Mouse (Mus musculus): ENCODE results near the gene Etfb. TPM values are rescaled to one million over a fixed set of nuclear protein-coding genes. Genes with fewer than 3 reads are reported as not detected.
A peak's percentile ranks its signal among the peaks of the same experiment; 100 is the strongest.
"Not testable (repeated sequence)": the region's sequence is repeated elsewhere in the genome, so short reads cannot be mapped to it uniquely, and the experiment has no call there.

Etfb gene
- polyA plus RNA-seq (2015; fragmentation: Nextera tagmentation; extraction: Ambion mirVana): 129 and 182 TPM in 2 replicates

DNA sequence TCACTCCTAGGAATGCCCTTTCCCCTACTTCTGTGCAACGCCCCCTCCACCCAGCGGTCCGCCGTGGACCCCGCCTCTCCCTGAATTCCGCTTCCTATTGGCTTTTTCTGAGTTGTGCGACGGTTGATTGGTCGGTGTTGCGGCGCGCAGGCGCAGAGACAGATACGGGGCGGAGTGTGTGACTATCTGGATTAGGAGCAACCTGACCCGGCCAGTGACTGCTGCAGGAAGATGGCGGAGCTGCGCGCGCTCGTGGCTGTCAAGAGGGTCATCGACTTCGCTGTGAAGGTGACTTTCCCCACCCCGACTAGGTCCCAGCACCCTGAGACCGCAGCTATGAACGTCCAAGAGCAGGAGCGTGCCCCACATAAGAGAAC is at the start of gene Etfb, which contains the start of gene Gm45233:
Gene Etfb, plus strand, starts transcription at position 167 of the 377 bp plus-strand sequence.
Gene Gm45233, plus strand, starts transcription at position 212 of the 377 bp plus-strand sequence.
- Histone ChIP-seq H3K27me3 (replicated peaks) (no peaks in the 10 kb centered on the region), H3K9ac (replicated peaks) (peak within 1 kb of the TSS; percentile 67), H3K27ac (replicated peaks) (peak within 1 kb of the TSS; percentile 93), H3K4me1 (peaks cover 30% of the 10 kb centered on the region), H3K36me3 (no peaks in the 10 kb centered on the region), H3K4me2 (peak within 1 kb of the TSS; percentile 77), H3K9me3 (replicated peaks) (no peaks in the 10 kb centered on the region), H3K4me3 (replicated peaks) (peak within 1 kb of the TSS; percentile 52)
- ATAC-seq (ENCODE audit: low FRiP score): peak; percentile 98
- under 1% methylated on average over 27 of the region's 27 CpGs for WGBS

DNA sequence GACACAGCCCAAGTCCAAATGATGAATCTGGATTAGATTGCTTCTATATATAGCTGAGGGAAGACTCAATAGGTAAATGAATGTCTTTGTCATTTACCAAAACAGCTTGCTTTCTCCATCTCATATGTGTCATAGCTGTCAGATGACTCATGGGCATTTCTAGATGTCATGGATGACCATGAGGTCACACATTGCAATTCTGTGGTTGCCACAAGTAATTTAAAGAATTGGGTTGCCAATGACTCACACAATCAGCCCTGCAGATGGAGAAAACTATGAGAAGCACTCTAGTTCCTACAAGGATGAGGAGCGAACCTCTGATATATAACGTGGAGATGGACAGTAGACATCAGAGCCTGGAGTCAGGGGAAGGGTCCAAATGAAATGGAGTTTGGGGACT is 44.4 kb upstream of the Etfb start:
- WGBS: 91% methylated on average over 2 of the region's 2 CpGs
- no peak overlapping the region for H3K9ac ChIP-seq (replicated peaks)
- no peaks in the 10 kb centered on the region for H3K9me3 ChIP-seq (replicated peaks)
- no peaks in the 10 kb centered on the region for H3K27me3 ChIP-seq (replicated peaks)
- no peak overlapping the region for H3K27ac ChIP-seq (replicated peaks)
- no peak overlapping the region for H3K4me3 ChIP-seq (replicated peaks)
- no peaks in the 10 kb centered on the region for H3K4me1 ChIP-seq
- H3K4me2 ChIP-seq: no peak overlapping the region
- no peaks in the 10 kb centered on the region for H3K36me3 ChIP-seq
- ATAC-seq (ENCODE audit: low FRiP score): no peak

DNA sequence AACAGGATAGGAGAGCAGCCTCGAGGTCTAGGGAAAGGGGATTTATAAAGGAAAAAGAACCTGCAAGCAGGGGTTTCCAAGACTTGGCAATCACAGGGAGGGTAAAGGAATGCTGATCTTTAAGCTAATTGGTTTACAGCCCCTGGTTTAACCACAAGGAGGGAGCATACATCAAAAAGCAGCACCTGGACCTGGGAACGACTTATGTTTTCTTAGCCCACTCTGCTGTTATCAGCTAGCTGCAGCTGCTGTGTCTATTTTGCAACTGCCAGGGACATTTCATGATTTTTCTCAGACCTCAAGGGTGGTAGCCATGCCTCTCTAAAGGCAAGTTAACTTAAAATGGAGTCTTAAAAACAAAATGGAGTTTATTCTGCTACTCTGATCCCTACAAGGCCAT is 41.2 kb upstream of the Etfb start:
- H3K4me3 ChIP-seq (replicated peaks): no peak overlapping the region
- H3K9me3 ChIP-seq (replicated peaks): no peaks in the 10 kb centered on the region
- no peaks in the 10 kb centered on the region for H3K27me3 ChIP-seq (replicated peaks)
- H3K4me1 ChIP-seq: no peaks in the 10 kb centered on the region
- ATAC-seq (ENCODE audit: low FRiP score): no peak
- H3K27ac ChIP-seq (replicated peaks): no peak overlapping the region
- WGBS: 11% methylated on average over 2 of the region's 2 CpGs
- no peak overlapping the region for H3K4me2 ChIP-seq
- H3K9ac ChIP-seq (replicated peaks): no peak overlapping the region
- H3K36me3 ChIP-seq: no peaks in the 10 kb centered on the region

DNA sequence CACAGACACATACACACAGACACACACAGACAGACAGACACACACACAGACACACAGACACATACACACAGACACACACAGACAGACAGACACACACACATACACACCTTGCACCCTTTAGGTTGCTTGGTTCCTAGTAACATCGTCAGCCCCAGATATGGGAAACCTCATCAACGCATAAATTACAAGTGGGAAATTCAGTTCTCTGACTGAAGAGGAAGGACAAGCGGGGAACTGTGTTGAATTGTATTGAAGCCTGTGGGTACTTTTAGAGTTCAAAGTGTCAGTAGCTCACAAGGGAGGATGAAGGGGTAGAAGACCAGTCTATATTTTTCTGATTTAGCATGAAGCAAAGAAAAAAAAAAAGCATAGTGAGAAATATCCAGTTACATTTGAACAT is 36.3 kb upstream of the Etfb start:
- no peak overlapping the region for H3K4me2 ChIP-seq
- no peaks in the 10 kb centered on the region for H3K36me3 ChIP-seq
- WGBS: 91% methylated on average over 3 of the region's 3 CpGs
- no peaks in the 10 kb centered on the region for H3K27me3 ChIP-seq (replicated peaks)
- H3K4me3 ChIP-seq (replicated peaks): no peak overlapping the region
- no peaks in the 10 kb centered on the region for H3K9me3 ChIP-seq (replicated peaks)
- no peaks in the 10 kb centered on the region for H3K4me1 ChIP-seq
- no peak for ATAC-seq (ENCODE audit: low FRiP score)
- H3K27ac ChIP-seq (replicated peaks): no peak overlapping the region
- no peak overlapping the region for H3K9ac ChIP-seq (replicated peaks)

DNA sequence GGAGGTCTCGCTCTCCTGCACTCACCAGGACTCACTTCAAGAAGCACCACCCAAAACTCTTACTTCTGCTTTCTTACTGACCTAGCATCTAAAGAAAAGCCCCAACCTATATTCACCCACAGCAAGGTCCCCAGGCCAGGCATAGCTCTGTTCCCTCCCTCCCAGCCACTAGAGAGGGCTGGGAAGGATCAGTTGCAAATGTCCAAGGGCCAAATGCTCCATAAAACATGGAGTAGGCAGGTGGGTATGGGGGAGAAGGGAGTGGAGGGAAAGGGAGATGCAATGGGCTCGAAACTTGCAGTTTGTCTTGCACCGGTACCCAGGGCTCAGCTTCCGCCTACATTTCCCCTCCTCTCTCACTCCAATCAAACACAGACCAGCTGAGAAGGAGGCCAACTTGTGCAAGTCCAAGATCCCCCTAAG is 35.7 kb upstream of the Etfb start, which contains the start of gene Siglecg:
Gene Siglecg, plus strand, starts transcription at position 74 of the 423 bp plus-strand sequence.
- no peaks in the 10 kb centered on the region for H3K9me3 ChIP-seq (replicated peaks)
- no peak within 1 kb of the TSS for H3K9ac ChIP-seq (replicated peaks)
- H3K4me1 ChIP-seq: no peaks in the 10 kb centered on the region
- H3K4me3 ChIP-seq (replicated peaks): no peak within 1 kb of the TSS
- H3K27me3 ChIP-seq (replicated peaks): no peaks in the 10 kb centered on the region
- WGBS: 90% methylated on average over 4 of the region's 4 CpGs
- no peak within 1 kb of the TSS for H3K4me2 ChIP-seq
- ATAC-seq (ENCODE audit: low FRiP score): no peak
- no peaks in the 10 kb centered on the region for H3K36me3 ChIP-seq
- no peak within 1 kb of the TSS for H3K27ac ChIP-seq (replicated peaks)

DNA sequence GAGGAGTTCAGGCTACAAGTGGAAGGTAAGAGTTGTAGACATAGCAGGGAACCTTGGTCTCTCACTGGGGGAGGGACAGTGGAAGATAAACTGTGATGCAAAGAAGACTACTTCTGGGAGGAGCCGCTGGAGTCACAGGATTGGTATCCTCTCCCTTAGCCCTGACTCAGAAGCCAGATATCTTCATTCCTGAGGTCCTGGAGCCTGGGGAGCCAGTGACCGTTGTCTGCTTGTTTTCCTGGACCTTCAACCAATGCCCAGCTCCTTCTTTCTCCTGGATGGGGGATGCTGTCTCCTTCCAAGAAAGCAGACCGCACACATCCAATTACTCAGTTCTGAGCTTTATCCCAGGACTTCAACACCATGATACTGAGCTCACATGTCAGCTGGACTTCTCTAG is 34.8 kb upstream of the Etfb start:
- no peak overlapping the region for H3K9ac ChIP-seq (replicated peaks)
- no peak for ATAC-seq (ENCODE audit: low FRiP score)
- H3K27me3 ChIP-seq (replicated peaks): no peaks in the 10 kb centered on the region
- 81% methylated on average over 3 of the region's 3 CpGs for WGBS
- H3K27ac ChIP-seq (replicated peaks): no peak overlapping the region
- no peak overlapping the region for H3K4me2 ChIP-seq
- no peak overlapping the region for H3K4me3 ChIP-seq (replicated peaks)
- no peaks in the 10 kb centered on the region for H3K36me3 ChIP-seq
- no peaks in the 10 kb centered on the region for H3K9me3 ChIP-seq (replicated peaks)
- H3K4me1 ChIP-seq: no peaks in the 10 kb centered on the region

DNA sequence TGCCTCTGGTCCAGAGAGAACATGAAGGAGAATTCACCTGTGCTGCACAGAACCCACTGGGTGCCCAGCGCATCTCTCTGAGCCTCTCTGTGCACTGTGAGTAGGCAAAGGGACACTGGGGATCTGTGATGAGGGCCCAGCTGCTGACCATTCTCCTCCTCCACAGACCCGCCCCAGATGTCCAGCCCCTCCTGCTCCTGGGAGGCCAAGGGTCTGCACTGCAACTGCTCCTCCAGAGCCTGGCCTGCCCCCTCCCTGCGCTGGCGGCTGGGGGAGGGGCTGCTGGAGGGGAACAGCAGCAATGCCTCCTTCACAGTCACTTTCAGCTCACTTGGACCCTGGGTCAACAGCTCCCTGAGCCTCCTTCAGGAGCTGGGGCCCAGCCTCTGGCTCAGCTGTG is 32.2 kb upstream of the Etfb start:
- not testable (repeated sequence) for H3K27me3 ChIP-seq (replicated peaks); H3K36me3 ChIP-seq
- 49% methylated on average over 4 of the region's 4 CpGs for WGBS

DNA sequence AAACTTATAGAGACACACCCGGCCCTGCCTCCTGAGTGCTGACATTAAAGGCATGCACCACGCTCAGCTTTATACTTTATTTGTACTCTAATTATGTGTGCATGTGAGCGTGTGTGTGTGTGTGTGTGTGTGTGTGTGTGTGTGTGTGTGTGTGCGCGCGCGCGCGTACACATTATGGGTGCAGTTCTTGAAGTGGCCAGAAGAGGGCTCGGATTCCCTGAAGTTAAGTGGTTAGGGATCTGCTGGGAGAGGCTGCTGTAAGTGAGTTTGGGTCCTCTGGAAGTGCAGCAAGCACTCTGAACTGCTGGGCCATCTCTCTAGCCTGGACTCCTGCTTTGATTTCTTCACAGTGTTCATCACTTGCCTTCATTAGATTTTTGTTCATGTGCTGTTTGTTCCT is 26.6 kb upstream of the Etfb start:
- ATAC-seq (ENCODE audit: low FRiP score): no peak
- H3K4me3 ChIP-seq (replicated peaks): no peak overlapping the region
- no peak overlapping the region for H3K4me2 ChIP-seq
- no peaks in the 10 kb centered on the region for H3K27me3 ChIP-seq (replicated peaks)
- no peaks in the 10 kb centered on the region for H3K9me3 ChIP-seq (replicated peaks)
- H3K27ac ChIP-seq (replicated peaks): no peak overlapping the region
- H3K4me1 ChIP-seq: no peaks in the 10 kb centered on the region
- WGBS: 90% methylated on average over 10 of the region's 10 CpGs
- no peak overlapping the region for H3K9ac ChIP-seq (replicated peaks)
- no peaks in the 10 kb centered on the region for H3K36me3 ChIP-seq

More for the DNA sequence above, 32.2 kb upstream of the Etfb start:
- H3K27ac ChIP-seq (replicated peaks); H3K9ac ChIP-seq (replicated peaks); H3K4me2 ChIP-seq; H3K4me1 ChIP-seq; H3K9me3 ChIP-seq (replicated peaks); H3K4me3 ChIP-seq (replicated peaks); ATAC-seq (ENCODE audit: low FRiP score): not testable (repeated sequence)

DNA sequence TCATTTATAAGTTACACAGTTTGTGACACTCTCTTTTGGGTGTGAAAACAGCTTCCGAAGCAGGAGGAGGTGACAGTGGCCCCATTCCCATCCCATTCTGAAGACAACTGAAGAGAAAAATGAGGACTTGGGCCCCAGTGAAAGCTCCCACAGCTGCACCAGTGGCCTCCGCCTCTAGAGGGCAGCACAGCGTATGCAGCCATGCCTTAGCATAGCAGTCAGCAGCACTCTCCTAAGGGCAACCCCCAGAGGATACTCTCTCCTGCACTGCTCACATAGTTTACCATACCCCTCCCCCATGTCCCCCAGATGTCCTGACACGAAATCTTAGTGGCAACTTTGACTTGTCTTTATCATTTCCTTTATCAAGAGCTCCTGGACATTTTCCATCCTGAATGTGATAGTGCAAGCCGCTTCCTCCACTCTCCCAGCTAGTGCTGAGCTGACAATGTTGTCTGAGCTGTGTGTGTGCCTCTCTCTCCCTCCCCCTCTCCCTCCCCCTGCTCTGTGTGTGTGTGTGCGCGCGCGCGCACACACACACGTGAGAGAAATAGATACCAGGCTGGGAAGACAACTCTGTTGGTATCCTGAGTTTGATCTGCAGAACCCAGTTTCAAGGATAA is 20.8 kb upstream of the Etfb start:
- 12% methylated on average over 11 of the region's 11 CpGs for WGBS
- H3K4me2 ChIP-seq: peak overlapping the region; percentile 47
- H3K9ac ChIP-seq (replicated peaks): no peak overlapping the region
- no peaks in the 10 kb centered on the region for H3K27me3 ChIP-seq (replicated peaks)
- no peak overlapping the region for H3K27ac ChIP-seq (replicated peaks)
- no peaks in the 10 kb centered on the region for H3K36me3 ChIP-seq
- H3K9me3 ChIP-seq (replicated peaks): no peaks in the 10 kb centered on the region
- peaks cover 4% of the 10 kb centered on the region; the same call in 1 of the 2 replicates for H3K4me1 ChIP-seq
- peak; percentile 93 for ATAC-seq (ENCODE audit: low FRiP score)
- H3K4me3 ChIP-seq (replicated peaks): no peak overlapping the region

DNA sequence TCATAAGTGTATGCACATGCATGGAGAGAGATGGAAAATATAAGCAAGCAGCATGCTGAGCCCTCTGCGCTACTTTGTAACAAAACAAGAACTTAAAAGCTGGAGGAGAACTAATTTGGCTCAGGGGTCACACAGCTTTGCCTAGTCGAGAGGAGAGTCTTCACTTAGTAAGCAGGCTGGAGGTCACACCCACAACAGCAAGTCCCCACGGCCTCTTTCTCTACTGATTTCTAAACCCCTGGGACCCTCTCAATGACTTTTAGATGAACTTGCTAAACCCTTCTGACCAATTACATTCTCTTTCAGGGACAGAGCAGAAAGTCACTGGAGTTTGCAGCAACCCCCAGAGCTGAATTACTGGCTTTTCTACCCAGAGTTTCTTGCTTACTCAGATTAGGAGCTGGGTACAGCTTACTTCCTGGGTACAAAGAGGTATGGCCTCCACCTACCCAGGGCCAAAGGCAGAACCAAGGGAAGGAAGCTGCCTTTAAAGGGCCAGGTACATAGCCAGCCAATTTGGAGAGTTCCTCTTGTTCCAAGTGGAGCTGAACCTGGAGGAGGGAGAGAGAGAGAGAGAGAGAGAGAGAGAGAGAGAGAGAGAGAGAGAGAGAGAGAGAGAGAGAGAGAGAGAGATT is 19.8 kb upstream of the Etfb start:
- no peak overlapping the region for H3K4me2 ChIP-seq
- no peak overlapping the region for H3K27ac ChIP-seq (replicated peaks)
- H3K4me3 ChIP-seq (replicated peaks): no peak overlapping the region
- ATAC-seq (ENCODE audit: low FRiP score): no peak
- H3K9me3 ChIP-seq (replicated peaks): no peaks in the 10 kb centered on the region
- no peaks in the 10 kb centered on the region for H3K36me3 ChIP-seq
- peaks cover 4% of the 10 kb centered on the region; the same call in 1 of the 2 replicates for H3K4me1 ChIP-seq
- no peaks in the 10 kb centered on the region for H3K27me3 ChIP-seq (replicated peaks)
- H3K9ac ChIP-seq (replicated peaks): no peak overlapping the region
- 62% methylated on average over 3 of the region's 3 CpGs for WGBS

DNA sequence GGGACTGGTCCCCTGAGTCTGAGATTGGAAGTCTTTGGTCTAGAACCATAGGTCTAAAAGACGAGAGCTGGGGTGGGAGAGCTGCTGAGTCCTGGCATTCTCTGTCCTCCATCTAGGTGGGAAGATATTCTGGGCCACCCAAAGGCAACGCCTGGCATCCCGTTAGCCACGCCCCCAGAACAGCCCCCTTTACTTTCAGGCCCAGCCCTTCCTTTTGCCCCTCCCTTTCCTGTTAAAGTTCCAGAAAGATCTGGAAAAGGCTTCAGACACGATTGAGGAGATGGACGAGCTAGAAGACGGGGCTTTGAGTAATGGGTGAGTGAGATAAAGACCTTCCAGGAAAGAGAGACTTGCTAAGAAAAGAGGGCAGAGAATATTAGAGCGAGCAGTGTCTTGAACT is 16.5 kb upstream of the Etfb start, which contains the start of gene Lim2:
Gene Lim2, plus strand, starts transcription at position 265 of the 400 bp plus-strand sequence.
- 89% methylated on average over 8 of the region's 8 CpGs for WGBS
- no peak for ATAC-seq (ENCODE audit: low FRiP score)
- Histone ChIP-seq H3K4me2 (no peak within 1 kb of the TSS), H3K36me3 (no peaks in the 10 kb centered on the region), H3K4me3 (replicated peaks) (no peak within 1 kb of the TSS), H3K9ac (replicated peaks) (no peak within 1 kb of the TSS), H3K27ac (replicated peaks) (no peak within 1 kb of the TSS), H3K9me3 (replicated peaks) (no peaks in the 10 kb centered on the region), H3K27me3 (replicated peaks) (no peaks in the 10 kb centered on the region), H3K4me1 (peaks cover 4% of the 10 kb centered on the region; the same call in 1 of the 2 replicates)

DNA sequence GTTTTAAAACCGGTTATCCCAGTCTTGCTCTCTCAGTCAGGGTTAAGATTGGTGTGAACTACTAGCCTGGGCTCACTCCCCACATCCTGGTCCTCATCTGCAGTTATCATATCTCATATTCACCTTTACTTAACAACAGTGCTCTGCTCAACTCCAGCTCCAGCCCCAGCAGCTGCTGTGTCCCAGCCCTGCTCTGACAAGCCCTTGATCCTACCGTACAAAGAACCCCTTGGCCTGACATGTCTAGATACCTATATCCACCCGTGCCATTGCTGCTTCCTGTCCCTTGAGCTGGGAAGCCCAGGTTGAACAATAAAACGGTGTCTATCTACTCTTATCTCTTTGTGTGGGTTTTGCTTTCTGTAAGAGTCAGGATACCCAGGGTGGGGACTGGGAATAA is 14.4 kb upstream of the Etfb start:
- no peak for ATAC-seq (ENCODE audit: low FRiP score)
- WGBS: 63% methylated on average over 4 of the region's 4 CpGs
- Histone ChIP-seq H3K4me2 (no peak overlapping the region), H3K4me1 (no peaks in the 10 kb centered on the region), H3K27ac (replicated peaks) (no peak overlapping the region), H3K4me3 (replicated peaks) (no peak overlapping the region), H3K9me3 (replicated peaks) (no peaks in the 10 kb centered on the region), H3K36me3 (no peaks in the 10 kb centered on the region), H3K27me3 (replicated peaks) (no peaks in the 10 kb centered on the region), H3K9ac (replicated peaks) (no peak overlapping the region)

Data from neural tube, embryonic 15.5 days (tissue).